Mouse (Mus musculus): ENCODE measurements around the gene Cfap221.

DNA sequence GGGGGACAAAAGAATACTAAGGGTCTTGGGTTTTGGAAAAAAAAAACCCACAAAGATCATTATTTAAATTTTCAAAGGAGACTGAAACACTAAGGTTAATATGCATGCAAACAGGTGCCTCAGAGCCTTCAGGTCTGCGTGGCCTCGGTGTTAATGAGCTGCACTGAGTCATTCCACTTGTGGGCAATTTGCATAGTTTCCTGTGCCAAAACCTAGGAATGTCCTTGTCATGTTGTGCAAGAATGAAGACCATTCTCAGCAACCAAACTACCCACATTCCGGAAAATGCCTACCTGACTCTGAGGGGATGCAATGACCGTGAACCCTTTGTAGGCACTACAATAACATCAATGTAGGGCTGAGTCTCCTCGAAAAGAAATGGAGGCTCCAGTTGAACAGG is 10.5 kb downstream of the Cfap221 start:
- TF ChIP-seq GATA1 (IDR thresholded peaks at IDR 0.05; ENCODE audit: low read length) (no peak), TAL1 (IDR thresholded peaks at IDR 0.05; ENCODE audit: low read length) (no peak)

Data from erythroblast, embryonic 14.5 days (primary cell).